Mouse (Mus musculus) stomach, embryonic 15.5 days (tissue): ENCODE results near the gene Gnl1. TPM values are rescaled to one million over a fixed set of nuclear protein-coding genes. Genes with fewer than 3 reads are reported as not detected.
A peak's percentile ranks its signal among the peaks of the same experiment; 100 is the strongest.

Experiments
- ATAC-seq: fragments of 200-750 bp; cut with Nextera tagmentation; 2 replicates; pipeline ENCODE4 v1.8.0; 2017; ENCODE audit warnings: low read depth, moderate number of reproducible peaks, moderate TSS enrichment; ENCODE audit not compliant: insufficient read depth, low FRiP score
- H3K27ac ChIP-seq: fragments of 300-500 bp; sonication (generic); 2 replicates; pipeline ENCODE4 v1.5.1; 2015; ENCODE audit warnings: mild to moderate bottlenecking, inconsistent platforms
- H3K27me3 ChIP-seq: fragments of 300-500 bp; sonication (generic); replicated peaks from 2 replicates; pipeline ENCODE4 v1.6.1; 2015; ENCODE audit warnings: inconsistent platforms
- H3K36me3 ChIP-seq: fragments of 300-500 bp; sonication (generic); 2 replicates; pipeline ENCODE4 v1.6.1; 2015; ENCODE audit warnings: inconsistent platforms
- H3K4me1 ChIP-seq: fragments of 300-500 bp; sonication (generic); 2 replicates; pipeline ENCODE4 v1.6.1; 2015; ENCODE audit warnings: inconsistent platforms
- H3K4me2 ChIP-seq: fragments of 300-500 bp; sonication (generic); 2 replicates; pipeline ENCODE4 v1.6.1; 2015; ENCODE audit warnings: mild to moderate bottlenecking, inconsistent platforms
- H3K4me3 ChIP-seq: fragments of 300-500 bp; sonication (generic); replicated peaks from 2 replicates; pipeline ENCODE4 v1.5.1; 2015; ENCODE audit warnings: inconsistent platforms
- H3K9ac ChIP-seq: fragments of 300-500 bp; sonication (generic); 2 replicates; pipeline ENCODE4 v1.6.1; 2015; ENCODE audit warnings: inconsistent platforms
- H3K9me3 ChIP-seq: fragments of 300-500 bp; sonication (generic); 2 replicates; pipeline ENCODE4 v1.6.1; 2016; ENCODE audit warnings: inconsistent platforms
- WGBS: fragments of 180-500 bp; shearing (Covaris S2); methylation state at CpG from one replicate; pipeline ENCODE4 v1.1.7; 2015; 5-methylcytosine and 5-hydroxymethylcytosine counted together
- polyA plus RNA-seq: library from polyadenylated mRNA; unstranded; fragments of >200 nt; fragmentation: Nextera tagmentation; extraction: Ambion mirVana; gene quantifications from 2 replicates; pipeline ENCODE4 v1.2.1, GENCODE M21; 2015

Gene Gnl1
- polyA plus RNA-seq, 1 experiment from 2014 or later: 41.4 TPM

- Histone ChIP-seq H3K4me1 (peaks cover 3% of the 10 kb centered on the region; the same call in 1 of the 2 replicates), H3K36me3 (peaks cover 5% of the 10 kb centered on the region; the same call in 1 of the 2 replicates), H3K4me3 (no peak overlapping the region), H3K4me2 (no peak overlapping the region), H3K9ac (no peak overlapping the region), H3K9me3 (no peaks in the 10 kb centered on the region), H3K27me3 (no peaks in the 10 kb centered on the region), H3K27ac (no peak overlapping the region)
- ATAC-seq: no peak
- WGBS: 61% methylated on average over 3 of the region's 3 CpGs
Measured at GRCm38 (mm10) chr17:36019519-36019918, 39.9 kb downstream of the Gnl1 start.

DNA sequence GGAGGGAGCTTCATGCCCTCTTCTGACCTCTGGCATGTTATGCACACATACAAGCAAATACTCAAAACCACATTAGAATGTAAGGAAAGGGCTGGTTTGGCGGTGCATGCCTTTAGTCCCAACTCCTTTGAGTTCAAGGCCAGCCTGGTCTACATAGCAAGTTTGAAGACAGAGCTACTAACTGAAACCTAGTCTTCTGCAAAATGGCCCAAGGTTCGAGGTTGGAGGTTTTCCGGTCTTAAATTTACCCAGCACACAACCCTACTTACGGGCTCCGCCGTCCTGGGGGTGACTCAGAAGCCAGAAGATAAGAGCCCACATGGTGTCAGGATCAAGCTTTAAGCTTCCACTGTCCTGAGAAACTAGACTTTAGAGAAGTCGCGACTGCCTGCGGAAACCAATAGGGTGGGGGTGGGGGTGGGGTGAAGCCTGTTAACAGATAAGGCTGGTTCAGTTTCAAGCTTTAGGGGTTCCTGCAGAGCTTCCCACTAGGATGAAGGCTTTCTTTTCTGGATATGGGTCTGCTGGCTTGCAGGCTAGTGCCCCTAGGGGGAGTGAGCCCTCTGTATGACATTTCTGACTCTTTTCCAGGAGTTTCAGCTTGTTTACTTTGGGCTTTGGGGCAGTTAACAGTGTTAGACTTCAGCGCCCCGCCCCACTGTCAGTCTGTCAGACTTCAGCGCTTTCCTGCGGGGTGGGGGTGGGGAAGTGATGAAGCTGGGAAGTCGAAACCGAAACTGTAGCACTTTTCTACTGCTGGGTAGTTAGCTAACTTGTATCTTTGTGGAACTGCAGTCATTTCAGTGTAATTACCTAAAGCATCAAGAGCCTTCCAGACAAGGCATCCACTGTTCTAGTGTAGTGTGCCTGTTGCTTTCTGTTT lies 40.8 kb downstream of the Gnl1 start, which contains the start of gene H2-T24:
Gene H2-T24 (minus strand): TSS at position 370 of the 883 bp plus-strand sequence.
- Histone ChIP-seq H3K27me3 (no peaks in the 10 kb centered on the region), H3K27ac (peak within 1 kb of the TSS; percentile 49; the same call in 1 of the 2 replicates), H3K9me3 (no peaks in the 10 kb centered on the region), H3K4me2 (peak within 1 kb of the TSS; percentile 40), H3K4me1 (peaks cover 3% of the 10 kb centered on the region; the same call in 1 of the 2 replicates), H3K9ac (no peak within 1 kb of the TSS), H3K36me3 (no peaks in the 10 kb centered on the region), H3K4me3 (0 out of 2 replicates have a peak within 1 kb of the TSS, but pooled peaks have one; percentile 2)
- 29% methylated on average over 15 of the region's 15 CpGs for WGBS
- ATAC-seq: peak; percentile 82

DNA sequence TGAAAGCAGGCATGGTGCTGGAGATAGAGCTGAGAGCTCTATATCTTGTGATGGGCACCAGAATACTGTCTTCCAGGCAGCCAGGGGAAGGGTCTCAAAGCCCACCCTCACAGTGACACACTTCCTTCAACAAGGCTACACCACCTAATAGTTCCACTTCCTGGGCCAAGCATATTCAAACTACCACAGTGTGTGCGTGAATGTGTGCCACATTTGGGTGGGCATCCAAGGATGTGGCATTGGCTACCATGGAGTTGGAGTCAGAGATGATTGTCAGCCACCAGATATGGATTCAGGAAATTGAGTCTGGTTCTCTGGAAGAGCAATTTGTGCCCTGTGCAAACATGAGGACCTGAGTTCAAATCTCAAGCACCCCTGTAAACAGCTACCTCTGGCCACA lies 41.7 kb downstream of the Gnl1 start:
- H3K9me3 ChIP-seq: no peaks in the 10 kb centered on the region
- no peak overlapping the region for H3K4me2 ChIP-seq
- no peaks in the 10 kb centered on the region for H3K27me3 ChIP-seq
- no peak overlapping the region for H3K4me3 ChIP-seq
- H3K4me1 ChIP-seq: peaks cover 3% of the 10 kb centered on the region; the same call in 1 of the 2 replicates
- no peaks in the 10 kb centered on the region for H3K36me3 ChIP-seq
- WGBS: 96% methylated on average over 1 of the region's 1 CpGs
- no peak overlapping the region for H3K27ac ChIP-seq
- no peak for ATAC-seq
- no peak overlapping the region for H3K9ac ChIP-seq

DNA sequence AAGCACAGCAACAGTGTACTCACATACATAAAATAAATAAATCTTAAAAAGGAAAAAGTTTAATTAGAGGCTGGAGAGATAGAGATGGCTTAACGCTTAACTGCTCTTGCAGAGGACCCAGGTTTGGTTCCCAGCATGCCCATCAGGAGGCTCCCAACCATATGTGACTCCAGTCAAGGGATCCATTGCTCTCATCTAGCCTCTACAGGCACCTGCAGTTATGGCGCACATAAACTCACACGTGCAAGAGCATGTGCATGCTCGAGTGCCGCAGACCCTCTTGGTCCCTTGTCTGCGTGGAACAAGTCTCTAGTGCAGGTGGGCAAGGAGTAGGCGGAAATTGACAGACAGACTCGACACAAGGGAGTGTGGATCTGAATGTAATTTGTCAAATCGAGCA lies 42.4 kb downstream of the Gnl1 start:
- Histone ChIP-seq H3K27ac (no peak overlapping the region), H3K9me3 (no peaks in the 10 kb centered on the region), H3K4me1 (peaks cover 3% of the 10 kb centered on the region; the same call in 1 of the 2 replicates), H3K36me3 (no peaks in the 10 kb centered on the region), H3K9ac (no peak overlapping the region), H3K27me3 (no peaks in the 10 kb centered on the region), H3K4me3 (no peak overlapping the region), H3K4me2 (no peak overlapping the region)
- 93% methylated on average over 9 of the region's 9 CpGs for WGBS
- ATAC-seq: no peak

DNA sequence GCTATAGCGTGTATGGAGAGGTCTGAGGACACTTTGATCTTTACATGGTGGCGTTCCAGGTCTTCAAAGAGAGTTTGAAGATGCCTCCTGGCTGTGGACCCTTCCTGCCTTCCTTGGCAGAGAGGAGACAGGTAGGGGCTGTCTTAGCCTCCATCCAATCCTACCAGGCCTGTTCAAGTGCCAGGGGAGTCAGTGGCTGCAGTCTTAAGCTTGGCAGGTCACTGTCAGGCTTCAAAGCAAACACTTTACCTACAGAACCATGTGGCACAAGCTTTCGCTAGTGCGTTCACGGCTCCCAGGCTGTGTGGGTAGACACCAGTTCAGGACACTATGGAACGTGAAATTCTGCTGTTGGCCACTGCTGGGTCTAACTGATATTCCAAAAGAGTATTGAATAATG lies 43.3 kb downstream of the Gnl1 start:
- no peak for ATAC-seq
- no peak overlapping the region for H3K9ac ChIP-seq
- WGBS: 89% methylated on average over 6 of the region's 6 CpGs

GRCm38 (mm10) chr17:36023710-36024654 lies 44.3 kb downstream of the Gnl1 start:
- Histone ChIP-seq H3K36me3 (no peaks in the 10 kb centered on the region), H3K4me2 (peak overlapping the region; percentile 5; the same call in 1 of the 2 replicates), H3K9me3 (no peaks in the 10 kb centered on the region), H3K27me3 (no peaks in the 10 kb centered on the region), H3K4me3 (no peak overlapping the region), H3K27ac (peak overlapping the region; percentile 72), H3K4me1 (peaks cover 3% of the 10 kb centered on the region; the same call in 1 of the 2 replicates), H3K9ac (no peak overlapping the region)
- 46% methylated on average over 9 of the region's 9 CpGs for WGBS
- no peak for ATAC-seq

More for the DNA sequence above, 43.3 kb downstream of the Gnl1 start:
- peak overlapping the region; percentile 72; the same call in 1 of the 2 replicates for H3K27ac ChIP-seq
- H3K9me3 ChIP-seq: no peaks in the 10 kb centered on the region
- no peak overlapping the region for H3K4me3 ChIP-seq
- peaks cover 3% of the 10 kb centered on the region; the same call in 1 of the 2 replicates for H3K4me1 ChIP-seq
- H3K4me2 ChIP-seq: no peak overlapping the region
- H3K36me3 ChIP-seq: no peaks in the 10 kb centered on the region
- no peaks in the 10 kb centered on the region for H3K27me3 ChIP-seq

DNA sequence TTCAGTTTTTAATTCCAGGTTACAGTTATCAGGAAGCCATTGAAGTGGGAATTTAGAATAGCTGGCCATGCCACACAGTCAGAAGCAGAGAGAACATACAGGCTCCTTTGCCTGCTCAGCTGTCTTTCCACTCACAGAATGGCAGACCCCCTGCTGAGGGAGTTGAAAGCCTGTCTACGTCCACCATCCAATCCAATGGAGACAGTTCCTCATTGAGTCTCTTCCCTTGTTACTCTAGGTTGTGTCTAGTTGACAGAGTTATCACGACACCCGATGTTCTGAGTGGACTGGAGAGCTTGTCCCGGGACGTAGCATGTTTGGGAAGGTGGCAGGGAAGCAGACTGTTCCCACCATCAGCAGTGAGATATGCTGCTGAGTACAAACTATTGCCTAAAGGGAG lies 45.5 kb downstream of the Gnl1 start:
- ATAC-seq: no peak
- no peaks in the 10 kb centered on the region for H3K27me3 ChIP-seq
- no peak overlapping the region for H3K4me3 ChIP-seq
- no peaks in the 10 kb centered on the region for H3K9me3 ChIP-seq
- peaks cover 3% of the 10 kb centered on the region; the same call in 1 of the 2 replicates for H3K4me1 ChIP-seq
- no peak overlapping the region for H3K27ac ChIP-seq
- H3K36me3 ChIP-seq: no peaks in the 10 kb centered on the region
- 68% methylated on average over 5 of the region's 5 CpGs for WGBS
- H3K4me2 ChIP-seq: no peak overlapping the region
- no peak overlapping the region for H3K9ac ChIP-seq

DNA sequence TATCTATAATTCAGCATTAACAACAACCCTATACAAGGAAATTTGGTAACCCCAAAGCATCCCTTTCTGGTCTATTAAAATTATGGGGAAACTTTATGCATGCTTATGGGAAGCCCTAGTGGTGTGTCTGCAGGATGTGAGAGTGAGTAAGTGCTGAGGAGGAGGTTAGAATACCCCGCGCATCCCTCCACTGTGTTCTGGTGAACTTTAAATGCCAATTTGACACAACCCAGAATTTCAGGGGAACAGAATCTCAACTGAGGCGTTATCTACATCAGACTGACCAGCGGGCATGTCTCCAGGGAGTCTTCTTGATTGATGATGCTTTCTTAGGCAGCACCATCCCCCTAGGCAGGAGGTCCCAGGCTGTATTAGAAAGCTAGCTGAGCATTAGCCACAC lies 46.2 kb downstream of the Gnl1 start:
- WGBS: 46% methylated on average over 4 of the region's 4 CpGs
- Histone ChIP-seq H3K27me3 (no peaks in the 10 kb centered on the region), H3K4me2 (no peak overlapping the region), H3K36me3 (no peaks in the 10 kb centered on the region), H3K4me3 (no peak overlapping the region), H3K4me1 (peaks cover 3% of the 10 kb centered on the region; the same call in 1 of the 2 replicates), H3K9ac (no peak overlapping the region), H3K9me3 (no peaks in the 10 kb centered on the region), H3K27ac (no peak overlapping the region)
- ATAC-seq: no peak

DNA sequence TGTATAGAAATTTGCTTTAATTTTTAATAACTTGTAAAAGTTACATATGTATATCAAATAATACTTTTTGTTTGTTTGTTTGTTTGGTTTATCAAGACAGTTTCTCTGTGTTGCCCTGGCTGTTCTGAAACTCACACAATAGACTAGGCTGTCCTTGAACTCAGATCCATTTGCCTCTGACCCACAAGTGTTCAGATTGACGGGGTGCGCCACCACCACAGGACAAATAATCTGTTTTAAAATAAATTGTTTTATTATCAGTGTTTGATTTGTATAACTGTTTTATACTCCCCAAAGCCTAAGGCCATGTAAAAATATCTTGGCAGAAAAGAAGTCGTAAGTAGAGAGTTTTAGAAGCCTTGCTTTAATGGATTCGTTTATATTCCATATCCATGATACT lies 48.0 kb downstream of the Gnl1 start:
- no peaks in the 10 kb centered on the region for H3K36me3 ChIP-seq
- H3K9me3 ChIP-seq: no peaks in the 10 kb centered on the region
- H3K27ac ChIP-seq: no peak overlapping the region
- no peak overlapping the region for H3K9ac ChIP-seq
- peaks cover 8% of the 10 kb centered on the region for H3K4me1 ChIP-seq
- 0 out of 2 replicates have a peak, but pooled peaks cover 3% of the 10 kb centered on the region for H3K27me3 ChIP-seq
- WGBS: 81% methylated on average over 4 of the region's 4 CpGs
- no peak for ATAC-seq
- H3K4me2 ChIP-seq: no peak overlapping the region
- no peak overlapping the region for H3K4me3 ChIP-seq

- no peak overlapping the region for H3K9ac ChIP-seq
- no peak overlapping the region for H3K4me2 ChIP-seq
- H3K27me3 ChIP-seq: 0 out of 2 replicates have a peak, but pooled peaks cover 3% of the 10 kb centered on the region
- H3K9me3 ChIP-seq: no peaks in the 10 kb centered on the region
- WGBS: 87% methylated on average over 7 of the region's 7 CpGs
- no peak overlapping the region for H3K4me3 ChIP-seq
- no peak for ATAC-seq
- H3K4me1 ChIP-seq: peaks cover 5% of the 10 kb centered on the region
- H3K36me3 ChIP-seq: no peaks in the 10 kb centered on the region
- no peak overlapping the region for H3K27ac ChIP-seq
Measured at GRCm38 (mm10) chr17:36028879-36029619, 49.4 kb downstream of the Gnl1 start.
